Mouse (Mus musculus): Measurements from ENCODE around the gene Dmkn. TPM values are rescaled to one million over a fixed set of nuclear protein-coding genes. Genes with fewer than 3 reads are reported as not detected.

The Dmkn gene
- polyA plus RNA-seq, 1 experiment from 2014 or later = 913 TPM

DNA sequence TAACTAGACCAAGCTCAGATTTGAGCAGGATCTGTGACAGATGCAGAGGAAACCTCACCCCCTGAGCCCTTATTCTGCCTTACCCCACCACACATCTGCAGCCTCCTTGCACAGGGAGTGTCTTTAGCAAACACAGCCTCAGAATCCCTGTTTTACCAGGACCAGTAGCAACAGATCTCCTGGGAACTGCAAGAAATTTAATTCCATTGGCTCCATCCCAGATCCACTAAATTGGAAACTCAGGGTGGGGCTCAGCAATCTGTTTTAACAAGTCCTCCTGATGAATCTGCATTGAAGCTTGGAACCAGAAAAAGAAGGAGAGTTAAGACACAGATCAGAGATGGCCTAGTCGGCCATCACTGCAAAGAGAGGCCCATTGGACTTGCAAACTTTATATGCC lies 33.2 kb downstream of the Dmkn start:
- no peak overlapping the region for H3K27ac ChIP-seq
- H3K9ac ChIP-seq = no peak overlapping the region
- no peaks in the 10 kb centered on the region for H3K36me3 ChIP-seq
- no peaks in the 10 kb centered on the region for H3K9me3 ChIP-seq
- H3K4me1 ChIP-seq = no peaks in the 10 kb centered on the region; the same call in 1 of the 2 replicates
- no peak for ATAC-seq (ENCODE audit: insufficient number of reproducible peaks, low FRiP score, low TSS enrichment, low read depth)
- no peaks in the 10 kb centered on the region for H3K27me3 ChIP-seq
- H3K4me2 ChIP-seq = no peak overlapping the region
- H3K4me3 ChIP-seq = no peak overlapping the region
- 44% methylated on average over 1 of the region's 1 CpGs for WGBS

DNA sequence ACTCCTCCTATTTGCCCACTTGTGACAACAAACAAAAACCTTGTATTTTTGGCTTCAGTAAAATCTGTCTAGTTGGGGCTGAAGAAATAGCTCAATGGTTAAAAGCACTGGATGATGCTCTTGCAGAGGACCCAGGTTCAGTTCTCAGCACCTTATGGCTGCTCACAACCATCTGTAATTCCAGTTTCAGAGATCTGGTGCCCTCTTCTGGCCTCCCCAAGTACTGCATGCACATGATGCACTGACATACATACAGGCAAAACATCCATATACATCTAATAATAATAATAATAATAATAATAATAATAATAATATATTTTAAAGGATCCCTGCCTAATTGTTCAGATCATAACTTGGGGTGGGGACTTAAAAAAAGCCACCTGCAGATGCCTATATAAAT lies 37.1 kb downstream of the Dmkn start:
- H3K9me3 ChIP-seq = no peaks in the 10 kb centered on the region
- no peaks in the 10 kb centered on the region for H3K27me3 ChIP-seq
- no peak overlapping the region for H3K27ac ChIP-seq
- no peak overlapping the region for H3K4me2 ChIP-seq
- H3K4me3 ChIP-seq = no peak overlapping the region
- H3K9ac ChIP-seq = no peak overlapping the region
- no peaks in the 10 kb centered on the region for H3K4me1 ChIP-seq
- no peaks in the 10 kb centered on the region for H3K36me3 ChIP-seq
- no peak for ATAC-seq (ENCODE audit: insufficient number of reproducible peaks, low FRiP score, low TSS enrichment, low read depth)

DNA sequence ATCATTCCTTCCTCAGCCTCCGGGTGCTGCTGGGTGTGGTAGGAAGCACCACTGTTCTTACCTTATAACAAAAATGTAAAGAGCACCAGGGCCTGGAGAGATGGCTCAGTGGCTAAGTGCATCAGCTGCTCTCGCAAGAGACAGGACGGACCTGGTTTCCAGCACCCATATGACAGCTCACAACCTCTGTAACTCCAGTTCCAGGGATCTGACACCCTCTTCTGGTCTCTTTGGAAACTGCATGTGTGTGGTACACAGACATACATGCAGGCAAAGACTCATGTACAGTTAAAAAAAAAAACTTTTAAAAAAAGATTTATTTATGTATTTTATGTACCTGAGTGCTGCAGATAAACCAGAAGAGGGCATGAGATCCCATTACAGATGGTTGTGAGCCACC lies 39.7 kb downstream of the Dmkn start:
- H3K4me3 ChIP-seq = no peak overlapping the region
- 93% methylated on average over 3 of the region's 3 CpGs for WGBS
- no peak for ATAC-seq (ENCODE audit: insufficient number of reproducible peaks, low FRiP score, low TSS enrichment, low read depth)
- no peak overlapping the region for H3K9ac ChIP-seq
- H3K4me2 ChIP-seq = no peak overlapping the region
- H3K27me3 ChIP-seq = no peaks in the 10 kb centered on the region
- H3K9me3 ChIP-seq = no peaks in the 10 kb centered on the region
- no peak overlapping the region for H3K27ac ChIP-seq
- H3K36me3 ChIP-seq = no peaks in the 10 kb centered on the region
- no peaks in the 10 kb centered on the region for H3K4me1 ChIP-seq

DNA sequence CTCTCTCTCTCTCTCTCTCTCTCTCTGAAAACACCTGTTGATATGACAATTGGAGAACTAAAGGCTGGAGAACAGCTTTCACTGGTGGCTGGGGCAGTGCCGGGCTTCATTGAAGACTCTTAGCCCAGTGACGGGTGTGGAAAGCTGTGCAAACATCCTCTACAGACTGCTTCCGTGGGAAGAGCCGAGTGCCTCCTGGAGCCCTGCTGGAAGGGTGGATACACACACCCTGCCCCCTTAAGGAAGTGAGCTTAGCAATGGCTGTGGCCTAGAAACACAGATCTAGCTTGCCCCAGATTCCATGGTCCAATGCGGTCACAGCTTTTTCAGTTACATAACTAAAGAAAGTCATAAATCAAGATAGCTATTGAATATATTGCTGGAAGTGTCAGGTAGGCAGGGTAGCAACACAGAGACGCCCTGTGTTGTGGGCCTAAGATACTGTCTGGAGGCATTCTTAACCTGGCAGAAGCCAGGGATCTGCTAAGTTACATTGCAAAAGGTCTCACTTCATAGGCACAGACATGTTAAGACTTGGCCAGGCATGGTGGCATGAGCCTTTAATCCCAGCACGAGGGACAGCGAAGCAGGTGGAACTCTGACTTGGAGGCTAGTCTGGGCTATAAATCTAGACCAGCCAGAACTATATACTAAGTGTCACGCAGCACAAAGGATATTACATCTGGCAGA lies 40.6 kb downstream of the Dmkn start:
- Histone ChIP-seq H3K9me3 (no peaks in the 10 kb centered on the region), H3K27ac (no peak overlapping the region), H3K36me3 (no peaks in the 10 kb centered on the region), H3K4me1 (no peaks in the 10 kb centered on the region), H3K27me3 (no peaks in the 10 kb centered on the region), H3K4me3 (no peak overlapping the region), H3K9ac (no peak overlapping the region), H3K4me2 (no peak overlapping the region)
- 75% methylated on average over 9 of the region's 9 CpGs for WGBS
- no peak for ATAC-seq (ENCODE audit: insufficient number of reproducible peaks, low FRiP score, low TSS enrichment, low read depth)

DNA sequence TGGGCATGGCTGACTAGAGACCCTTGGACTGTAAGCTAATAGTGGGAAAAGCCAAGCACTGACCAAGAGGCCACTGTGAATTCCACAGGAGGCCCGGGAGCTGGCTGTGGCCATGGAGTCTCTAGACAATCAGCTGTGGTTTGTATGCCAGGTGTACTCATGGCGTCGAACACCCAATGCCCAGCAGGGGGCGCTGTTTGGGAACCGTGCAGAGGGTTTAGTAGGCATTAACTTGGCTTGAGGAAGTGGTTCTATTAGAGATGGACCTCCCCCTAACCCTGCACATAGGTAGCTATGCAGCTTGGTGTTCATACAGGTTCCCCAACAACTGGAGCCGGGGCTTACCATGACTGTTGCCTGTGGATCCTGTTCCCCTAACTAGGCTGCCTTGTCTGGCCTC lies 42.4 kb downstream of the Dmkn start:
- H3K27me3 ChIP-seq = no peaks in the 10 kb centered on the region
- H3K4me1 ChIP-seq = no peaks in the 10 kb centered on the region
- no peaks in the 10 kb centered on the region for H3K9me3 ChIP-seq
- H3K4me2 ChIP-seq = no peak overlapping the region
- WGBS = 51% methylated on average over 6 of the region's 6 CpGs
- ATAC-seq (ENCODE audit: insufficient number of reproducible peaks, low FRiP score, low TSS enrichment, low read depth) = no peak
- no peak overlapping the region for H3K9ac ChIP-seq
- H3K27ac ChIP-seq = no peak overlapping the region
- no peaks in the 10 kb centered on the region for H3K36me3 ChIP-seq
- H3K4me3 ChIP-seq = no peak overlapping the region

DNA sequence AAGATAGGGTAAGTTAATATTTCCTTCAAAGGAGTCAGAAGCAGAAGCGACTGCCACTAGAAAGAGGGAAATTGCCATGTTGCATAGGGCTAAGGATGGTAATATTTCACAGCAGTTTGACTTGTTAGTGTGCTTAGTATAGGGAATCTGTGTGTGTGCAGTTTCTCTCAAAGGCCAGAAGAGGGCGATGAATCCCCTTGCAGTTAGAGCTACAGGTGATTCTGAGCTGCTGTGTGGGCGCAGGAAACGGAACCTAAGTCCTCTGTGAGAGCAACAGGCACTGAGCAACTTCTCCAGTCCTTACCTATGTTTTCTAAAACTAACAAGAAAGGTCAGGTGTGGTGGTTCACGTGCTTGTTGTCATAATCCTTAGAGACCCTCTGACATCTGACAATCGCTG lies 46.8 kb downstream of the Dmkn start:
- H3K4me2 ChIP-seq = no peak overlapping the region
- no peaks in the 10 kb centered on the region; the same call in 1 of the 2 replicates for H3K4me1 ChIP-seq
- H3K27me3 ChIP-seq = no peaks in the 10 kb centered on the region
- H3K27ac ChIP-seq = no peak overlapping the region
- H3K36me3 ChIP-seq = no peaks in the 10 kb centered on the region
- WGBS = 57% methylated on average over 6 of the region's 6 CpGs
- no peak for ATAC-seq (ENCODE audit: insufficient number of reproducible peaks, low FRiP score, low TSS enrichment, low read depth)
- H3K9ac ChIP-seq = no peak overlapping the region
- no peak overlapping the region for H3K4me3 ChIP-seq
- H3K9me3 ChIP-seq = no peaks in the 10 kb centered on the region

DNA sequence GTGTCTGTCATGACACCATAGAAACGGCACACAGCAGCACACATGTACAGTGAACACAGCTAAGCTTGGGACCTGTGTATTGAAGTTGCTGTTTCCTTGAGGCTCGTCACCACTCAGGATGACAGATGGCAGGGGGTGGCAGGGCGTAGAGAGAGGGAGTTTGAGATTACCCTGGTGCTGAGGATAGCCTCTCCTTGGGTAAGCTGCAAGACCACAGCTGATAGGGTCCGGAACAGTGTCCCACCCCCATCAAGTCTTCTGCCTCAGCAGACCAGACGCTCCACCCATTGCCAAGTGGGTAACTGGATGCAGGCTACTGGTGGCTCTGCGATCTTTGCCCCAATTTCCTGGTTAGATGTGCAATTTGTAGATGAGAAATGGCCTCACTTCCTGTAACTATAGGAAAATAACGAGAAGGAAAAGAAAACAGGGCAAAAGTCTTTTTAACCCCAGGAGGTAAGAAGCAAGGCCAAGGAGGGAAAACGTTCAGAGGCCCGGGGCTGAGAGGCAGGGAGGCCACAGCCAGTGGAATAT lies 48.3 kb downstream of the Dmkn start:
- no peaks in the 10 kb centered on the region for H3K27me3 ChIP-seq
- no peak for ATAC-seq (ENCODE audit: insufficient number of reproducible peaks, low FRiP score, low TSS enrichment, low read depth)
- H3K36me3 ChIP-seq = no peaks in the 10 kb centered on the region
- H3K9me3 ChIP-seq = no peaks in the 10 kb centered on the region
- WGBS = 47% methylated on average over 9 of the region's 9 CpGs
- no peak overlapping the region for H3K4me3 ChIP-seq
- no peak overlapping the region for H3K4me2 ChIP-seq
- H3K9ac ChIP-seq = no peak overlapping the region
- no peaks in the 10 kb centered on the region; the same call in 1 of the 2 replicates for H3K4me1 ChIP-seq
- no peak overlapping the region; the same call in 1 of the 2 replicates for H3K27ac ChIP-seq

DNA sequence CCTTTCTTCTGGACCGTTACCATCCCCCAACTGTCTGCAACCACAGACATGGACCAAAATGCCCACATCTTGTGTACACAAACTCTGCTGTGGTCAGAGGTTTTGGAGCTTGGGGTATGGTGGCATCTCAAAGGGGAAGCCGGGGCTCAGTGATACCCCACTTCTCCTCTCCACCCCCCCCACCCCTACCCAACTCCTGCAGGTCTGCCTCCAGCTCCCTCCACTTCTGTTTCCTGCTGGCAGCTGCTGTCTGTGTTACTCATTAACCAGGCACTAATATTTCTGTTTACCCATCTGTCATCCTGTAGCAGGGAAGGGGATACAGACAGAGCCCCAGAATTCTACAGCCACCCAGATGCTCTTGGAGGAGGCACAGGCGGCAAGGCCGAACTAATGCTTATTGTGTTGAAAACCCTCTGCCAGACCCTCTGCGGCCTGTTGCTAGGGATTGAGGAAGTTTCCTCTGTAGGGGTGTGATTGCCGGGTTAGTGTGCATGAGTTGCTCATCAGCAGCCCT lies 48.8 kb downstream of the Dmkn start:
- Histone ChIP-seq H3K4me2 (no peak overlapping the region), H3K4me3 (no peak overlapping the region), H3K9ac (no peak overlapping the region), H3K27me3 (no peaks in the 10 kb centered on the region), H3K36me3 (no peaks in the 10 kb centered on the region), H3K27ac (no peak overlapping the region; the same call in 1 of the 2 replicates), H3K4me1 (no peaks in the 10 kb centered on the region; the same call in 1 of the 2 replicates), H3K9me3 (no peaks in the 10 kb centered on the region)
- no peak for ATAC-seq (ENCODE audit: insufficient number of reproducible peaks, low FRiP score, low TSS enrichment, low read depth)
- WGBS = 61% methylated on average over 6 of the region's 6 CpGs

DNA sequence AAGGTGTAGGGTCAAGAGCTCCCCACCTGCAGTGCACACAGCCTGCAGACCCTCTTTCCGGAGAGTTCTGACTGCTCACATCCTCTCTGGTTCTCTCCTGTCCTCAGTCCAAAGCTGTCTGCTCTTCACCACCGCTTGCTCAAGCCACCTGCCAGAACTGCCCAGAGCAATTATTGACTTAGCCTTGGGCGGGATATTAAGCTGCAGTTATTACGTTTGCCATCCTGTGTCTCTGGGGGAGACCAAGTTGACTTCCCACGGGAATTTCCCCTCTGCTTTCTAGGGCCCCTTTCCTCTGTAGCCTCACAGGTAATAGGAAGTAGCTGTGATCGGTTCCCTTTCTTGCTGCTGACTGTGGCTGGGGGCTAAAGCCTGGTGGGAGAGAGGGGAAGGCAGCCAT lies 56.6 kb downstream of the Dmkn start:
- WGBS = 52% methylated on average over 6 of the region's 6 CpGs
- H3K27ac ChIP-seq = no peak overlapping the region
- H3K4me1 ChIP-seq = 0 out of 2 replicates have a peak, but pooled peaks cover 4% of the 10 kb centered on the region
- H3K9ac ChIP-seq = no peak overlapping the region
- no peaks in the 10 kb centered on the region for H3K36me3 ChIP-seq
- no peaks in the 10 kb centered on the region for H3K27me3 ChIP-seq
- no peak for ATAC-seq (ENCODE audit: insufficient number of reproducible peaks, low FRiP score, low TSS enrichment, low read depth)
- H3K9me3 ChIP-seq = no peaks in the 10 kb centered on the region
- no peak overlapping the region for H3K4me3 ChIP-seq
- no peak overlapping the region for H3K4me2 ChIP-seq

DNA sequence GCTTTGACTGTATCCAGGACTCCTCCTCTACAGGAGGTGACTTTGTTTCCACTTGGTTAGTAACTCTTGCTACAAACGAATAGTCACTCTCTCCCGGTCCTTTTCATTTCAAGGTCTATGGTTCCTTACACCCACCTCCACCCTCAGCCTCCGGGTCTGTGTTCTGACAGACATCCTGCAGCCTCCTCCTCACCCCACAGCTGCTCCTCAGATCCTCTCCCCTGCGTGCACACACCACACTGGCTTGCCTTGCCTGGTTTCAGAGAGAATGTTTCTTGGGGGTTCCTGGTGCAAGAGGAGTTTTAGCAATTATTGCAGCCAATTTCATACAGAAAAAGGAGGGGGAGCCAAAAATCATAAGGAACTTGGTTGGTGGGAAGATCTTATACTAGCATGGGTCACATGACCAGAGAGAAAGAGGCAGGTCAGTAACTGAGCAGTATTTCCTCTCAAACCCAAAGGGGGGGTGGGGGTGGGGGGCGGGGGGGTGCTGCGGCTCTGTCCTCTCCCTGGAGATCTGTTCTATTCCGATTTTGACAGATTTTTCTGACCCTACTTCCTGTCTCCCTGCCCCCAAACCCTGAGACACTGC lies 57.4 kb downstream of the Dmkn start:
- no peak overlapping the region for H3K27ac ChIP-seq
- H3K9ac ChIP-seq = no peak overlapping the region
- ATAC-seq (ENCODE audit: insufficient number of reproducible peaks, low FRiP score, low TSS enrichment, low read depth) = no peak
- H3K27me3 ChIP-seq = no peaks in the 10 kb centered on the region
- H3K9me3 ChIP-seq = no peaks in the 10 kb centered on the region
- no peaks in the 10 kb centered on the region for H3K36me3 ChIP-seq
- H3K4me3 ChIP-seq = no peak overlapping the region
- 0 out of 2 replicates have a peak, but pooled peaks cover 4% of the 10 kb centered on the region for H3K4me1 ChIP-seq
- no peak overlapping the region for H3K4me2 ChIP-seq
- 52% methylated on average over 7 of the region's 7 CpGs for WGBS

DNA sequence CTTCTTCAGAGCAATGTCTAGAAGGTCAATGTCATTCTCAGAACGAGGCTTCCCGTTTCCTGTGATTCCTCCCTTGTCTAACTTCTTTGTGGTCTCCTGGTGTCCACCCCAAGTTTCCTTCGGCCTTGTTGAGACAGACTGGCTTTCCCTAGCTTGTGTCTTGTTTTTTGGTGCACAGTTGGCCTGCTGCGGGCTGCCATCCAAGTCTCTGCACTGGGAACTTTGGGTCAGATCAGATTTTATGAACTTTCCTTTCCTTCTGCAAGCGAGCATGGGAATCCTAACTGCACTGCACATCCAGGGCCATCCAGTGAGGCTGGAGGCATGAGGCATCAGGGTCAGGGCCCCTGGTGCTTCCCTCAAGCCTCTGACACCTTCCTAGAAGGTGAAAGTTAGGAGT lies 58.0 kb downstream of the Dmkn start:
- no peak overlapping the region for H3K4me3 ChIP-seq
- H3K9me3 ChIP-seq = no peaks in the 10 kb centered on the region
- H3K27me3 ChIP-seq = no peaks in the 10 kb centered on the region
- H3K4me1 ChIP-seq = 0 out of 2 replicates have a peak, but pooled peaks cover 4% of the 10 kb centered on the region
- no peaks in the 10 kb centered on the region for H3K36me3 ChIP-seq
- whole genome bisulfite sequencing = 74% methylated on average over 5 of the region's 5 CpGs
- no peak overlapping the region for H3K9ac ChIP-seq
- no peak overlapping the region for H3K27ac ChIP-seq
- no peak overlapping the region for H3K4me2 ChIP-seq
- no peak for ATAC-seq (ENCODE audit: insufficient number of reproducible peaks, low FRiP score, low TSS enrichment, low read depth)

DNA sequence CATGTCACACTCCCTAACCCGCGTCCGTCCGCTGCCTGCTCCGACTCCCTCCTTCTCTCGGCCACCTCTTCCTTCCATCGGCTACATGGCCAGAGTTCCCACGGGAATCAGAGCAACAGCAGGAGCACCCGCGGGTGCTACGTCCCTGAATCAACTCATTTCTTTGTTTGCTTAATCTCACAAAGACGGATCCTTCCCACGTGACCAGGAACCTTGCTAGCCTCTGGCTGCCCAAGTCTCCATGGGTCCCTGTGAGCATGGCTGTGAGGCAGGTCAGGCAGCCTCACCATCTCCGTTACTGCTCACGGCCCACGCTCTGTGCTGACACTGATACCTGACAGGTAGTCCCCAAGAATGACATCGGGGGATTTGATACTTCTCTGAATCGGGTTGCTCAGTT lies 60.1 kb downstream of the Dmkn start, which contains the start of gene Ffar2:
Gene Ffar2, minus strand, starts transcription at position 101 of the 400 bp plus-strand sequence.
- no peaks in the 10 kb centered on the region for H3K27me3 ChIP-seq
- H3K27ac ChIP-seq = no peak within 1 kb of the TSS
- no peak within 1 kb of the TSS for H3K9ac ChIP-seq
- H3K4me3 ChIP-seq = no peak within 1 kb of the TSS
- H3K4me1 ChIP-seq = 0 out of 2 replicates have a peak, but pooled peaks cover 4% of the 10 kb centered on the region
- no peaks in the 10 kb centered on the region for H3K36me3 ChIP-seq
- WGBS = 90% methylated on average over 18 of the region's 18 CpGs
- H3K9me3 ChIP-seq = no peaks in the 10 kb centered on the region
- H3K4me2 ChIP-seq = no peak within 1 kb of the TSS
- ATAC-seq (ENCODE audit: insufficient number of reproducible peaks, low FRiP score, low TSS enrichment, low read depth) = no peak
